Mouse (Mus musculus) liver, embryonic 13.5 days (tissue): ENCODE measurements at regions not wholly inside any gene's neighbourhood (a gene's known extent, or its start where the extent isn't known, plus 50 kb on each side); places are given as distances from the start of the nearest gene placed in this dataset.
A peak's percentile ranks its signal among the peaks of the same experiment; 100 is the strongest.

ENCODE experiments used
- ATAC-seq: fragments of 200-750 bp; cut with Nextera tagmentation; 2 replicates; pipeline ENCODE4 v1.8.0; 2017; ENCODE audit warnings: low read depth, mild to moderate bottlenecking, moderate number of reproducible peaks, moderate library complexity
- DNase-seq: peaks from one replicate; pipeline ENCODE4 v3.0.0; 2022
- H3K27ac ChIP-seq: fragments of 300-500 bp; sonication (generic); 2 replicates; pipeline ENCODE4 v1.5.1; 2015; ENCODE audit warnings: moderate library complexity, mild to moderate bottlenecking, inconsistent platforms
- H3K27me3 ChIP-seq: fragments of 300-500 bp; sonication (generic); 2 replicates; pipeline ENCODE4 v1.6.1; 2015; ENCODE audit warnings: mild to moderate bottlenecking, inconsistent platforms
- H3K36me3 ChIP-seq: fragments of 300-500 bp; sonication (generic); 2 replicates; pipeline ENCODE4 v1.6.1; 2015; ENCODE audit warnings: mild to moderate bottlenecking, inconsistent platforms
- H3K4me1 ChIP-seq: fragments of 300-500 bp; sonication (generic); replicated peaks from 2 replicates; pipeline ENCODE4 v1.6.1; 2015; ENCODE audit warnings: inconsistent platforms
- H3K4me2 ChIP-seq: fragments of 300-500 bp; sonication (generic); 2 replicates; pipeline ENCODE4 v1.6.1; 2015; ENCODE audit warnings: inconsistent platforms, mild to moderate bottlenecking, moderate library complexity
- H3K4me3 ChIP-seq: fragments of 300-500 bp; sonication (generic); replicated peaks from 2 replicates; pipeline ENCODE4 v1.5.1; 2015; ENCODE audit warnings: mild to moderate bottlenecking, inconsistent platforms
- H3K9ac ChIP-seq: fragments of 300-500 bp; sonication (generic); 2 replicates; pipeline ENCODE4 v1.6.1; 2015; ENCODE audit warnings: mild to moderate bottlenecking, inconsistent platforms
- H3K9me3 ChIP-seq: fragments of 300-500 bp; sonication (generic); replicated peaks from 2 replicates; pipeline ENCODE4 v1.6.1; 2016; ENCODE audit warnings: inconsistent platforms
- WGBS: fragments of 180-500 bp; shearing (Covaris S2); methylation state at CpG from one replicate; pipeline ENCODE4 v1.1.7; 2015; ENCODE audit not compliant: insufficient replicate concordance; 5-methylcytosine and 5-hydroxymethylcytosine counted together

DNA sequence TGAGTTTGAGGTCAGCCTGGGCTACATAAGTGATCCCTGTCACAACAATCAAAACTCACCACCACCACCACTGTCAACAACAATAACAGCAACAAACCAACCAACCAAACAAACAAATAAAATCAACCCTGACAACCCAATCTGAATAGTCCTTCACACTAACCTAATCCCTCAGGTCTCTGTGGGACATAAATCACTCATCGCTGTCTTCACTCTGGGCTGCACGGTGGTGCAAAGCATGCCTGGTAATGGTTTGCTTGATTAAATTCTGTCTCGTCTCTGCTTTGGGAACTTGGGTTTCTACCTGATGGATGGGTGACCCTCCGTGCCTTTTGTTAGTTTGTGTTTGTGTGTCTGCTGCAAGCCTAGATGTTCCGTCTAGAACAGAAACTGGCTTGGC is 100.6 kb downstream of the Slc17a6 start:
- 69% methylated on average over 5 of the region's 5 CpGs for WGBS
- no peaks in the 10 kb centered on the region for H3K36me3 ChIP-seq
- H3K4me3 ChIP-seq: no peak overlapping the region
- no peaks in the 10 kb centered on the region for H3K4me1 ChIP-seq
- no peaks in the 10 kb centered on the region for H3K9me3 ChIP-seq
- ATAC-seq (no peak), DNase-seq (no peak)
- no peak overlapping the region for H3K27ac ChIP-seq
- H3K4me2 ChIP-seq: no peak overlapping the region
- no peak overlapping the region for H3K9ac ChIP-seq
- no peaks in the 10 kb centered on the region for H3K27me3 ChIP-seq

DNA sequence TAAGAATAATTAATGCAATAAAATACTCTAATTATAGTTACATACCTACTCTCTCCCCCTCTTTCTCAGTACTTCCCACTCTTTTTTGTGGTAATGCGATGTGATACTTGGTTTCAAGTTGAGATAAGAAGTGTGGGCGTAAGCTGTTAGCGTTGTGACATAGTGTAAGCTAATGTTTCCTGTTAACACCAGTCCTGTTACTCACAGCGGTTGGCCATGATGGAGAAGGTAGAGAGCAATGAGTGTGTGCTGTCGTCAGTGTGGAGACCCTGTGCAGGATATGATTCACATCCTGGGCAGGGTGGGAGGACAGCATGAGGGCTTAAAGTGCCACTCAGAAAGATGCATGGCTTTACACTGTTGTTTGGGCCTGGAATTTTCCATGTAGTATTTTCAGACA is 102.1 kb downstream of the Slc17a6 start:
- ATAC-seq (peak; percentile 47; the same call in 1 of the 2 replicates), DNase-seq (no peak)
- H3K4me3 ChIP-seq: no peak overlapping the region
- H3K4me2 ChIP-seq: no peak overlapping the region
- no peaks in the 10 kb centered on the region for H3K27me3 ChIP-seq
- H3K36me3 ChIP-seq: no peaks in the 10 kb centered on the region
- 15% methylated on average over 5 of the region's 5 CpGs for WGBS
- no peaks in the 10 kb centered on the region for H3K4me1 ChIP-seq
- H3K9me3 ChIP-seq: no peaks in the 10 kb centered on the region
- no peak overlapping the region for H3K9ac ChIP-seq
- H3K27ac ChIP-seq: no peak overlapping the region

DNA sequence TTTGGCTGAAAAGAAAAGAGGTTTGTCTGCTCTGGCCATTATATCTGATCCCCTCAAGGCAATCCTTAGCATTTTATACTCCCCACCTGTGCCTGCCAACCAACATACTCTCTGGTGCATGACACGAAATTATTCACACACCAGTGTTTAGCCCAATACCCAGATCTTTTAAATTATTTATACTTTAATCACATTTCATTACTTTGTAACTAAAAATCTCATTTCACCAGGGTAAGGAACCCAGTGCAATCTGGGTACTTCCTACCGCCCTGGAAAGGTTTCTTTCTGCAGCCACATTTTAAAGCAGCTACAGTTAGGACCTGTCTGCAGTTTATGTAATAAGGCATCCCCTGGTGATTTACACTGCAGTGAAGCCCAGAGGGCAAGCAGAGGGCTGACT is 114.5 kb downstream of the Slc17a6 start:
- H3K36me3 ChIP-seq: no peaks in the 10 kb centered on the region
- H3K4me3 ChIP-seq: no peak overlapping the region
- ATAC-seq (no peak), DNase-seq (no peak)
- H3K27me3 ChIP-seq: no peaks in the 10 kb centered on the region
- no peaks in the 10 kb centered on the region for H3K9me3 ChIP-seq
- H3K9ac ChIP-seq: no peak overlapping the region
- 43% methylated on average over 2 of the region's 2 CpGs for WGBS
- no peaks in the 10 kb centered on the region for H3K4me1 ChIP-seq
- no peak overlapping the region for H3K4me2 ChIP-seq
- H3K27ac ChIP-seq: no peak overlapping the region

DNA sequence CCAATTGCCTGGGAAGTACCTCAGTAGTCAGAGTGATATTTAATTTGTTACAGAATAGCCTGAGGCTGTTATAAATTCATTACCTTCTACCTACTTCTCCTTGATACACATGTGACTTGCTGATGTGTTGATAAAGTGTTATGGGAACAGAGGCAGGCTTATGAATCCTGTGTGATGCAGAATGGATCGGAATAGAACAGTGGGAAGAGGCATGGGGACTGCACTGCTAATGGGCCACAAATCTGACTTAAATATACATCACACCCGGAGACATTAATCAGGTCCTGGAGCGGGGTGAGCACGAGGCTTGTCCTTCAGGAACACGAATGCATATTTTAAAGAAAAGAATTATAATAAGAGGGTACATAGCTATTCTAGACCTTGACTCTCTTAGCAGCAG is 117.8 kb downstream of the Slc17a6 start:
- WGBS: 60% methylated on average over 5 of the region's 5 CpGs
- H3K4me1 ChIP-seq: no peaks in the 10 kb centered on the region

DNA sequence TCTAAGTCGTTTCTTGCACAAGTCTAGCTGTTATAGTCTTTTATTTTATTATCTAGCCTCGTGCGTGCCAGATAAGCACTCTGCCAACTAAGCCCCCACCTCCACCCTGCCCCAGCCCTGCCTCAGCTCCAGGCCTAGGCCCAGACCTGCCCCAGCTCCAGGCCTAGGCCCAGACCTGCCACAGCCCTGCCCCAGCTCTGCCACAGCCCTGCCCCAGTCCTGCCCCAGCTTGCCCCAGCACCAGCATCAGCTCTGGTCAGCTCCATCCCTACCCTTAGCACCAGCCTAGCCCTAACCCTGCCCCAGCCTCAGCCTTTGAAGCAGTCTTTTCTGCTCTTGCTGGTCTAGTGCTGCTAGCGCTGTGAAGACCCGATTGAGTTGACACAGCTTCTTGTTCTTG is 119.1 kb downstream of the Slc17a6 start:
- H3K4me2 ChIP-seq: no peak overlapping the region
- no peaks in the 10 kb centered on the region for H3K36me3 ChIP-seq
- WGBS: 65% methylated on average over 5 of the region's 5 CpGs
- H3K4me1 ChIP-seq: no peaks in the 10 kb centered on the region
- ATAC-seq (no peak), DNase-seq (no peak)
- no peak overlapping the region for H3K9ac ChIP-seq
- H3K4me3 ChIP-seq: no peak overlapping the region
- H3K27me3 ChIP-seq: no peaks in the 10 kb centered on the region
- no peak overlapping the region for H3K27ac ChIP-seq
- no peaks in the 10 kb centered on the region for H3K9me3 ChIP-seq

More for the DNA sequence above, 117.8 kb downstream of the Slc17a6 start:
- H3K27ac ChIP-seq: no peak overlapping the region
- H3K4me2 ChIP-seq: no peak overlapping the region
- no peak for DNase-seq
- H3K36me3 ChIP-seq: no peaks in the 10 kb centered on the region
- no peak overlapping the region for H3K9ac ChIP-seq
- ATAC-seq: no peak
- H3K9me3 ChIP-seq: no peaks in the 10 kb centered on the region
- H3K27me3 ChIP-seq: no peaks in the 10 kb centered on the region
- H3K4me3 ChIP-seq: no peak overlapping the region

DNA sequence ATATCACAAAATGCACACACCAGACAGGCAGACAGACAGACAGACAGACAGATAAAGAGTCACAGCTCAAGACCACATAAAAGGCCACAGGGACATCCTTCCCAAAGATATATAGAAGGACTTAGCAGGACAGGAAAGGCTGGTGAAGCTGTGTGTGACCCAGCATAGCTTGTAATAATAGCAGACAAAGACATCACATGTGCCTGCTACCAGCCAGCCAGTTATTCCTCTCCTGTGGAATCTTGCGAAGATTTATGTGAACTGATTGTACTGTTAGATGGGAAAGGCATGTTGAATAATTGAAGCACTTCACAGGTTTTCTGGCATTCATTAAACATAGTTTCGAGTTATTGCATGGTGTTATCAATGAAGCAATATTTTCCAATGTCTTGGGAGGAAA is 119.1 kb upstream of the Gas2 start:
- ATAC-seq (no peak), DNase-seq (no peak)
- H3K36me3 ChIP-seq: no peaks in the 10 kb centered on the region
- no peak overlapping the region for H3K9ac ChIP-seq
- WGBS: 47% methylated on average over 2 of the region's 2 CpGs
- H3K4me1 ChIP-seq: no peaks in the 10 kb centered on the region
- no peak overlapping the region for H3K27ac ChIP-seq
- no peaks in the 10 kb centered on the region for H3K27me3 ChIP-seq
- no peaks in the 10 kb centered on the region for H3K9me3 ChIP-seq
- H3K4me3 ChIP-seq: no peak overlapping the region
- no peak overlapping the region for H3K4me2 ChIP-seq

DNA sequence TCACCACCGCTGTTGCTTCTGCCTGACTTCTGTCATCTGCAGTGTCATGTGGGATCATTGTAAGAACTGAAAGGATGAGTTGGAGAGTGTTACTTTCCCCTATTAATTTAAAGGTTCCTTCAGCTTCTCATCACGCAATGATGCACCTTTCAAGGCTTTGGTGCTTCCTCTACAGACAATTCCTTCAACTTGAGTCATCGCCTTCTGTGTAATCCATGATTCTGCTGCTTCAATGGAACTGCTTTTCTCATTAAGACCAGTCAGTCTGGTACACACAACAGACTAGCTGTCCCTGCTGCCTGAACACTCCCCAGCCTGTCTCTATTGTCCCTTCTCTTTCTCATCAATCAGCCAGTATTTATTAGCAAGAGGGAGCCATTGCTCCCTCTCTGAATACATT is 116.2 kb upstream of the Gas2 start:
- no peak overlapping the region for H3K9ac ChIP-seq
- H3K4me1 ChIP-seq: no peaks in the 10 kb centered on the region
- ATAC-seq (no peak), DNase-seq (no peak)
- no peaks in the 10 kb centered on the region for H3K9me3 ChIP-seq
- no peak overlapping the region for H3K4me3 ChIP-seq
- H3K4me2 ChIP-seq: no peak overlapping the region
- H3K27me3 ChIP-seq: no peaks in the 10 kb centered on the region
- H3K27ac ChIP-seq: no peak overlapping the region
- no peaks in the 10 kb centered on the region for H3K36me3 ChIP-seq
- 76% methylated on average over 3 of the region's 3 CpGs for WGBS

DNA sequence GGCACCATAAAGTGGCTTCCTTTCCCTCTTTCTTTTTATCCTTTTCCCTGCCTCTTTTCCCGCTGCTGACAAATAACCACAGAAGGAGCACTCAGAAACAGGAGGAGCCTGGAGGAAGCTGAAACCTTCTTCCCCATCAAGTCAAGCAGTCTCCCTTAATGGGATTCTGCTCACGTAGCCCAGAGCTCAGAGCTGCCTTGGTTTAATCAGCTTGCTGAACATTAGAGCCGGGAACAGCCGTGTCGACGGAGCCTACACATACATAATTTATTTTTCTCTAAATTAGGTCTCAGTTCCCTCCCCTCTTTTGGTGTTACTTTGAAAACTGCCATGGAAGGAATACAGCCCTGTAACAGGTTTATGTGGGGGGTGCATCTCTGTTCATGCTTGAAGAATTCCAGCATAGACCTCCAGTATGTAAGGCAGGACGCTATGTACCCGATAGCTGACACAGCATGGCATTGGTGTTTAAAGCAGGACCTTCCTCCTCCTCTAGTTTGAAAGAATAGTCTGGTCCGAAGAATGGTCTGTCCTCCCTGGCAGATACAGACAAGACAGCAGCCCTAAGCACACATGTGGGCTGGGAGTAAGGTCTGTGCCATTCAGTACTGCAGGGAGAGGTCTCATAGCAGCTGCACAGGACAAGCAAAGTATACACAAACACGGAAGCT is 113.0 kb upstream of the Gas2 start:
- Histone ChIP-seq H3K9ac (no peak overlapping the region), H3K27ac (no peak overlapping the region), H3K36me3 (no peaks in the 10 kb centered on the region), H3K4me1 (no peaks in the 10 kb centered on the region), H3K27me3 (no peaks in the 10 kb centered on the region), H3K4me3 (no peak overlapping the region), H3K4me2 (no peak overlapping the region), H3K9me3 (no peaks in the 10 kb centered on the region)
- DNase-seq: no peak
- 61% methylated on average over 10 of the region's 10 CpGs for WGBS
- ATAC-seq: no peak

DNA sequence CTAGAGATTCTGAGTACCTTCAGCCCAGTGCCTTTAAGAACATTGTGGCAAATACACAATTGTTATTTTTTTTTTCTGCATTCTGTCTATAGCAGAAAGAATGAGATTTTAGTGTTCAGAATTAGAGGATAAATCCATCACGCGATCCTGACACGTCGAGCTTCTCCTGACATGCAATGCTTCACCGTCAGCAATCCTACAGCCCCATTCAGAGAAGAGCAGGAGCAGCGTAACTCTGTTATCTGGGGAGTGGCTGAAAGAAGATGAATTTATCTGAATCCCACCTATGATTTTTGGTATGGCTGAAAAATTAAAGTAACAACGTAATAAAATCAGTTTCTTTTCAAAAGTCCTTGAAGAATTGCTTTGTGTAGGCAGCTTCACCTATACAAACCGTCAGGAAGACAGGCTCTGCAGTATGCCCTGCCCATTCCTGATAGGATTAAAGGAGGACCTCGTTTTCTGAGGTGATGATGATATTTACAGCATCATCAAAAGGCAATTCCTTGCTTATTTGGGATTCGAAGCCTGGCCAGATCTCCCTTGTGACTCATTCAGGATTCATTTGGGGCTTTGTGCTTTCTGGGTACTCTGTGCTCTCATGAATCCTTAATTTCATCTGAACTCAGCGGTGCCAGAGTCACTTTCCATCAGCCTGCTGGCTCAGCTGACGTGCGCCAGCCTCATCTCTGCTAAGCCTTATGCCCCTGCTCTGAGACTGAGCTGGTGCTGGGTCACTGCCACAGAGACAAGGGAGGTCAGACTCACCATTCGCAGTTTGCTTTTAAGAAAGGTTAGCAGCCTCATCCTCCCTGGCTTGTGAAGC is 112.3 kb upstream of the Gas2 start:
- Histone ChIP-seq H3K9ac (no peak overlapping the region), H3K9me3 (no peaks in the 10 kb centered on the region), H3K4me1 (no peaks in the 10 kb centered on the region), H3K36me3 (no peaks in the 10 kb centered on the region), H3K4me2 (no peak overlapping the region), H3K4me3 (no peak overlapping the region), H3K27me3 (no peaks in the 10 kb centered on the region), H3K27ac (no peak overlapping the region)
- 60% methylated on average over 14 of the region's 14 CpGs for WGBS
- no peak for ATAC-seq
- DNase-seq: no peak

DNA sequence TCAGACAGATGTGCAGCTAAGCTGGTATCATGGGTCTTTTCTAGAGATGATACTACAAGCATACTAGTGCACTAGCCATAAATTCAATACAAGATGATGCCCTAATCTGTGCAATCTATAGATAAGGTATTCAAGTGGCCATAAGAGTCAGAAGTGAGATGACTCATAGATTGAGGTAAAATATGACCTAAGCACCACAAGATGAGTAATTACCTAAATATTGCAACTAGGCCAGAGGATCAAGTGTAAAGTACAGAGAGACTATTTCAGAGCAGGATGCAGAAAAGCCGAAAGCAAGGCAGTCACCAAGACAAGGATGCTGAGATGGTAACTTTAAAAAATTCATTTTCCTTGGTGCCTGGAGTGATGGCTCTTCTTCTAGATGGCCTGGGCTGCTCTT is 111.5 kb upstream of the Gas2 start:
- no peaks in the 10 kb centered on the region for H3K4me1 ChIP-seq
- no peak overlapping the region for H3K9ac ChIP-seq
- H3K27ac ChIP-seq: no peak overlapping the region
- H3K4me3 ChIP-seq: no peak overlapping the region
- H3K9me3 ChIP-seq: no peaks in the 10 kb centered on the region
- no peaks in the 10 kb centered on the region for H3K27me3 ChIP-seq
- 81% methylated on average over 1 of the region's 1 CpGs for WGBS
- H3K36me3 ChIP-seq: no peaks in the 10 kb centered on the region
- ATAC-seq (no peak), DNase-seq (no peak)
- H3K4me2 ChIP-seq: no peak overlapping the region

DNA sequence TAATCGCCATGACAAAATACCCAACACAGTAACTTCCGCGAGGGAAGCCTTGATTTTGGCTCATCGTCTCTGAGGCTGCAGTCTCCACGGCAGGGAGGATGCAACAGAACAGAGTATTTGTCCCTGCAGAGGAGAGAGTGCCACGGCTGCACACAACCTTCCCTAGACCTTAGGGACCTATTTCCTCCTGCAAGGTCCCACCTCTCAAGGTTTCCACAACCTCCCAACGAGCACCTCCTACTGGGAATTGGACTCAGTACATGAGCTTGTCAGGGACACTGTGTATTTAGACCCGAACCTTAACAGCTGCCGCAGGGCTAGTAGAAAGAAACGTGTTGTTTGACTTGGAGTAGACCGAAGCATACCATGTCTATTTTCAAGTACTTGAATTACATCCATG is 108.8 kb upstream of the Gas2 start:
- Histone ChIP-seq H3K27ac (no peak overlapping the region), H3K27me3 (no peaks in the 10 kb centered on the region), H3K9ac (no peak overlapping the region), H3K4me3 (no peak overlapping the region), H3K36me3 (no peaks in the 10 kb centered on the region), H3K4me1 (no peaks in the 10 kb centered on the region), H3K4me2 (no peak overlapping the region), H3K9me3 (no peaks in the 10 kb centered on the region)
- 70% methylated on average over 11 of the region's 11 CpGs for WGBS
- DNase-seq (no peak), ATAC-seq (no peak)
